Mouse (Mus musculus): ENCODE data around the gene Zfp853. TPM values are rescaled to one million over a fixed set of nuclear protein-coding genes. Genes with fewer than 3 reads are reported as not detected.

Zfp853 gene
- polyA plus RNA-seq (2012; rRNA removed) = 0.99 and 1.1 TPM in 2 replicates

DNA sequence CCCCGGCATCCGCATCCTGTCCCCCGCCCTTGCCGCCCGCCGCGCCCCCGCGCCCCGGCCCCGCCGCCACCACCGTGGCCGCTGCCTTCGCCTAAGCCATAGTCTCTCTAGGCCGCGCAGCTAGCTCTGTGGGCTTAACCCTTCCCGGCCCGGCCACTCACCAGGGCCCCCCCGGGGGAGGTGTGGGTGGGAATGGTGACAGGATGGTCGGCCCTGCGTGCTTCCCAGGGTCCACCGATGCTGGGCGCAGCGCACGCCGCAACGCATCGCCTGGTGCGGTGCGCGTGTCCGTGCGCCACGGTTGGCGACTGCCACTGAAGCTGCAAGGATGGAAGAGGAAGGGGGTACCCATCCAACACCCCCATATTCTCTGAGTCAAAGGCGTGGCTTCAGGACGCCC is at the start of gene Zfp853:
Gene Zfp853, minus strand, starts transcription at position 220 of the 400 bp plus-strand sequence.
- Histone ChIP-seq H3K4me1 (ENCODE audit: control insufficient read depth, insufficient read depth, low read length) (no peaks in the 10 kb centered on the region), H3K27me3 (replicated peaks; ENCODE audit: control insufficient read depth, insufficient read depth, low read length) (no peaks in the 10 kb centered on the region), H3K4me3 (ENCODE audit: insufficient read depth, low read depth, low read length) (peak within 1 kb of the TSS; percentile 12; the same call in 1 of the 2 replicates), H3K36me3 (ENCODE audit: control insufficient read depth, insufficient read depth, low read length) (no peaks in the 10 kb centered on the region), H3K27ac (ENCODE audit: insufficient read depth, low read depth, low read length) (no peak within 1 kb of the TSS)
- TF ChIP-seq POLR2A (IDR thresholded peaks at IDR 0.05; ENCODE audit: low read depth, low read length) = no peak
- no peak for TF ChIP-seq CTCF (conservative IDR thresholded peaks at IDR 0.05; ENCODE audit: insufficient read depth, insufficient read length, low read depth, low read length)
- no peak for DNase-seq
- WGBS = 2% methylated on average over 31 of the region's 38 CpGs

GRCm38 (mm10) chr5:143339603-143340002 is 46.2 kb upstream of the Zfp853 start:
- H3K36me3 ChIP-seq (ENCODE audit: control insufficient read depth, insufficient read depth, low read length) = no peaks in the 10 kb centered on the region
- 49% methylated on average over 6 of the region's 6 CpGs for WGBS
- H3K4me3 ChIP-seq (ENCODE audit: insufficient read depth, low read depth, low read length) = no peak overlapping the region
- no peaks in the 10 kb centered on the region for H3K4me1 ChIP-seq (ENCODE audit: control insufficient read depth, insufficient read depth, low read length)
- TF ChIP-seq CTCF (conservative IDR thresholded peaks at IDR 0.05; ENCODE audit: insufficient read depth, insufficient read length, low read depth, low read length) = no peak
- TF ChIP-seq POLR2A (IDR thresholded peaks at IDR 0.05; ENCODE audit: low read depth, low read length) = no peak
- no peak overlapping the region for H3K27ac ChIP-seq (ENCODE audit: insufficient read depth, low read depth, low read length)
- no peak for DNase-seq
- no peaks in the 10 kb centered on the region for H3K27me3 ChIP-seq (replicated peaks; ENCODE audit: control insufficient read depth, insufficient read depth, low read length)

DNA sequence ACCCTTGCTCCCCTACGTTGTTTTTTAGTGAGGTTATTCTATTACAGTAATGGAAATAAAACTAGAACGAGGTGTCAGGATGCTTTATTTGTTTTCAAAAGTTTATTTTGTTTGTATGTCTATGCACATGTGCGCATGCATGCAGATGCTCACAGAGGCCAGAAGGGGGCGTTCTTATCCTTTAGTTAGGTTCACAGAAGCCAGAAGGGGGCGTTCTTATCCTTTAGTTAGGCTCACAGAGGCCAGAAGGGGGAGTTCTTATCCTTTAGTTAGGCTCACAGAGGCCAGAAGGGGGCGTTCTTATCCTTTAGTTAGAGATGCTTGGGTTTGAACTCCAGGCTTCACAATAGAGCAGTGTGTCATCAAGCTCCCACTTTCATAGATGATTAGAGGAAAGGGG is 43.1 kb upstream of the Zfp853 start:
- H3K4me1 ChIP-seq (ENCODE audit: control insufficient read depth, insufficient read depth, low read length) = no peaks in the 10 kb centered on the region
- no peak overlapping the region for H3K27ac ChIP-seq (ENCODE audit: insufficient read depth, low read depth, low read length)
- no peaks in the 10 kb centered on the region for H3K36me3 ChIP-seq (ENCODE audit: control insufficient read depth, insufficient read depth, low read length)
- no peaks in the 10 kb centered on the region for H3K27me3 ChIP-seq (replicated peaks; ENCODE audit: control insufficient read depth, insufficient read depth, low read length)
- no peak overlapping the region for H3K4me3 ChIP-seq (ENCODE audit: insufficient read depth, low read depth, low read length)
- WGBS = 63% methylated on average over 6 of the region's 6 CpGs
- TF ChIP-seq POLR2A (IDR thresholded peaks at IDR 0.05; ENCODE audit: low read depth, low read length) (no peak), CTCF (conservative IDR thresholded peaks at IDR 0.05; ENCODE audit: insufficient read depth, insufficient read length, low read depth, low read length) (no peak)
- DNase-seq = no peak

DNA sequence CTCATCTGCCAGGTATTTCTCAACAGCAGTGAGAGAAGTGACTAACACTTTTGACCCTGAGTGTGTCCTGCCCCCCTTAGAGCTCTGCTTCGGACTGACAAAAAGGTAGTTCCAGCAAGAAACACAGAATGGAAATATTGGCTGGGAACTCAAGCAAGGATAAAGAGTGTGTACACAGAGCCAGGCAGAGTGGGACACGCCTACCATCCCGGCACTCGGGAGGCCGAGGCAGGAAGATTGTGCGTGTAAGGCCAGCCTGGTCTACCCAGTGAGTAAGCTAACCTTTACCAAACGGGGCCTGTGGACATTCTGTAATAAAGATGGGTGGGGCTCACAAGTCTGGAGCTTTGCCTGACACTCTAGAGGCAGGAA is 41.7 kb upstream of the Zfp853 start:
- TF ChIP-seq CTCF (conservative IDR thresholded peaks at IDR 0.05; ENCODE audit: insufficient read depth, insufficient read length, low read depth, low read length) (no peak), POLR2A (IDR thresholded peaks at IDR 0.05; ENCODE audit: low read depth, low read length) (no peak)
- H3K4me1 ChIP-seq (ENCODE audit: control insufficient read depth, insufficient read depth, low read length) = no peaks in the 10 kb centered on the region
- no peak overlapping the region for H3K27ac ChIP-seq (ENCODE audit: insufficient read depth, low read depth, low read length)
- WGBS = 63% methylated on average over 7 of the region's 7 CpGs
- H3K36me3 ChIP-seq (ENCODE audit: control insufficient read depth, insufficient read depth, low read length) = no peaks in the 10 kb centered on the region
- no peaks in the 10 kb centered on the region for H3K27me3 ChIP-seq (replicated peaks; ENCODE audit: control insufficient read depth, insufficient read depth, low read length)
- no peak overlapping the region for H3K4me3 ChIP-seq (ENCODE audit: insufficient read depth, low read depth, low read length)
- no peak for DNase-seq

DNA sequence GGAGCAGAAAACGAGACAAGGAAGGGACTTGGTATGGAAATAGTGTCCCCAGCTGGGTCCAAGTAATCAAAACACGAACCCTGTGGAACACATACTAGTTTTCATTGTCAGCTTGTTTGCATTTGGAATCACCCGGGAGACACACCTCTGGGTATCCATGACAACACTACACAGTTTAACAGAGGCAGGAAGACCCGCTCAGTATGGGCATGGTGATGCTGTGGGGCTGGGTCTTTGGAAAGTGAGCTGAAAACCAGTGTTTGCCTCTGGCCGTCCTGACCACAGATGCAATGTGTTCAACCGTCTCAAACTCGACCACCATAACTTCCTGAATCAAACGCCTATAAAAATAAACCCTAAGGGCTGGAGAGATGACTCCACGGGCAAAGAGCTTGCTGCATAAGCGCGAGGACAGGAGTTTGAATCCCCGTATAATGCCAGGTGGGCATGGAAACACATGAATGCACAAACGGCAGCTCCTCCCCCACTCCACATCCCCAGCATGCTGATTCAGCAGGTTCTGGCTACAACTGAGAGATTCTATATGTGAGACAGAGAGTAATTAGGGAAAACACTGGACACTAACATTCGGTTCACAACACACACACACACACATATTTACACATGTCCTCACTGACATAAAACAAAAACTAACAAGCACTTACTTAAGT is 41.1 kb upstream of the Zfp853 start:
- DNase-seq = no peak
- no peaks in the 10 kb centered on the region for H3K27me3 ChIP-seq (replicated peaks; ENCODE audit: control insufficient read depth, insufficient read depth, low read length)
- TF ChIP-seq CTCF (conservative IDR thresholded peaks at IDR 0.05; ENCODE audit: insufficient read depth, insufficient read length, low read depth, low read length) = no peak
- no peak for TF ChIP-seq POLR2A (IDR thresholded peaks at IDR 0.05; ENCODE audit: low read depth, low read length)
- no peaks in the 10 kb centered on the region for H3K36me3 ChIP-seq (ENCODE audit: control insufficient read depth, insufficient read depth, low read length)
- no peak overlapping the region for H3K4me3 ChIP-seq (ENCODE audit: insufficient read depth, low read depth, low read length)
- 50% methylated on average over 14 of the region's 14 CpGs for WGBS
- H3K27ac ChIP-seq (ENCODE audit: insufficient read depth, low read depth, low read length) = no peak overlapping the region
- H3K4me1 ChIP-seq (ENCODE audit: control insufficient read depth, insufficient read depth, low read length) = 0 out of 2 replicates have a peak, but pooled peaks cover 3% of the 10 kb centered on the region

- Histone ChIP-seq H3K27ac (ENCODE audit: insufficient read depth, low read depth, low read length) (no peak overlapping the region), H3K4me3 (ENCODE audit: insufficient read depth, low read depth, low read length) (no peak overlapping the region), H3K4me1 (ENCODE audit: control insufficient read depth, insufficient read depth, low read length) (0 out of 2 replicates have a peak, but pooled peaks cover 3% of the 10 kb centered on the region), H3K36me3 (ENCODE audit: control insufficient read depth, insufficient read depth, low read length) (no peaks in the 10 kb centered on the region), H3K27me3 (replicated peaks; ENCODE audit: control insufficient read depth, insufficient read depth, low read length) (no peaks in the 10 kb centered on the region)
- TF ChIP-seq POLR2A (IDR thresholded peaks at IDR 0.05; ENCODE audit: low read depth, low read length) (no peak), CTCF (conservative IDR thresholded peaks at IDR 0.05; ENCODE audit: insufficient read depth, insufficient read length, low read depth, low read length) (peak; percentile 82)
- 6% methylated on average over 5 of the region's 5 CpGs for WGBS
- peak; percentile 71 for DNase-seq
Observed at GRCm38 (mm10) chr5:143333872-143334271, 40.4 kb upstream of the Zfp853 start.

- H3K27ac ChIP-seq (ENCODE audit: insufficient read depth, low read depth, low read length) = peak within 1 kb of the TSS; percentile 87
- peak; percentile 95 for DNase-seq
- TF ChIP-seq CTCF (conservative IDR thresholded peaks at IDR 0.05; ENCODE audit: insufficient read depth, insufficient read length, low read depth, low read length) (no peak), POLR2A (IDR thresholded peaks at IDR 0.05; ENCODE audit: low read depth, low read length) (no peak)
- WGBS = under 1% methylated on average over 57 of the region's 57 CpGs
- no peaks in the 10 kb centered on the region for H3K27me3 ChIP-seq (replicated peaks; ENCODE audit: control insufficient read depth, insufficient read depth, low read length)
- no peaks in the 10 kb centered on the region for H3K36me3 ChIP-seq (ENCODE audit: control insufficient read depth, insufficient read depth, low read length)
- 0 out of 2 replicates have a peak, but pooled peaks cover 3% of the 10 kb centered on the region for H3K4me1 ChIP-seq (ENCODE audit: control insufficient read depth, insufficient read depth, low read length)
- peak within 1 kb of the TSS; percentile 99 for H3K4me3 ChIP-seq (ENCODE audit: insufficient read depth, low read depth, low read length)
Observed at GRCm38 (mm10) chr5:143328690-143329495, 35.5 kb upstream of the Zfp853 start, which contains the start of gene Zdhhc4. Gene Zdhhc4, minus strand, starts transcription at chr5:143329256.
